Mouse (Mus musculus): ENCODE results near the gene Magi1. TPM values are rescaled to one million over a fixed set of nuclear protein-coding genes. Genes with fewer than 3 reads are reported as not detected.

Magi1 gene
- total and polyA plus RNA-seq, 3 experiments, result not detected

DNA sequence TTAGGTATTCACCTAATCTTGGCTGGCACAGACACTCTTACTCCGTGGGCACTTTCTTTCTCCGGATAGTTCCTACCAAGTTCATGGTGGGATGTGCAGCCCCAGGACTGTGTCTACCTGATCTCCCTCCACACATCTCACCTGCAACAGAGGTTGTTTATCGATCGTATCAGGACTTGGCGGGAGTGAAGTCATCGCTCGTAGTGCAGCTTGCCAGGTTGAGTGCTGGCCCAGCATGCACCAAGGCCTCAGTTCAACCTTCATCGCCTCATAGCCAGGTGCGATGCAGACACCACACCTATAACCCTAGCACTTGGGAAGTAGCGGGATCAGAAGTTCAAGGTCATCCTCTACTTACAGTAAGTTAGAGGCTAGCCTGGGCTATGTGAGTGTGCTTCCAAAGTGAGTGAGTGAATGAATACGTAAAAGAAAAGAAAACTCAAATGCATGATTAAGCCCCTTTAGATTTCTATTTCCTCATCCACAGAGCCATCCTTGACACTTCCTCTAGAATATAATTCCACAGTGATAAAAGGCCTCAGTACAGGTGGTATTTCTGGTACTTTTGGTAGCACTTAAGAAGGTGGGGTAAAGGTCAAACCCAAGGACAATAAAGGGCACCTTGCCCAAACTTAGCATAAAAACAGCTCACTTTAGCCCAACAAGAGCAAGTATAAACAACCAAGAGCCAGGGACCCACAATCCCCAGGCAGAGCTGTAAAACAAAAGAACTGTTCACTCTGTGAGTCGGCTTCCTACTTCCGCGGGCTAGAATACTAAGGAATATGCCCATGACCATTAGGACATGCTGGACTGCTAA lies 103.2 kb downstream of the Magi1 start:
- no peak for DNase-seq (ENCODE audit: extremely low read depth)
- TF ChIP-seq ZNF384 (IDR thresholded peaks at IDR 0.05; ENCODE audit: low read depth, low read length) (no peak), BHLHE40 (IDR thresholded peaks at IDR 0.05; ENCODE audit: low read depth, low read length) (no peak), POLR2A (IDR thresholded peaks at IDR 0.05; ENCODE audit: low read depth, low read length) (no peak), EP300 (IDR thresholded peaks at IDR 0.05; ENCODE audit: low read length) (no peak), NRF1 (IDR thresholded peaks at IDR 0.05; ENCODE audit: low read depth, low read length) (no peak), CTCF (conservative IDR thresholded peaks at IDR 0.05 in 1 of 2, IDR thresholded peaks at IDR 0.05 in 1 of 2; ENCODE audit: low read depth in 2 of 2, low read length in 2 of 2) (no peak), MAX (IDR thresholded peaks at IDR 0.05; ENCODE audit: low read length) (no peak), POLR2AphosphoS2 (IDR thresholded peaks at IDR 0.05; ENCODE audit: low read depth, low read length) (no peak), PAX5 (IDR thresholded peaks at IDR 0.05; ENCODE audit: low read length) (no peak), CHD1 (IDR thresholded peaks at IDR 0.05; ENCODE audit: low read depth, low read length) (no peak), ZKSCAN1 (IDR thresholded peaks at IDR 0.05; ENCODE audit: borderline replicate concordance, low read depth, low read length) (no peak), ETS1 (conservative IDR thresholded peaks at IDR 0.05; ENCODE audit: low read depth, low read length) (no peak), SMC3 (IDR thresholded peaks at IDR 0.05; ENCODE audit: low read depth, low read length) (no peak), SIN3A (IDR thresholded peaks at IDR 0.05; ENCODE audit: low read length) (no peak), MAFK (IDR thresholded peaks at IDR 0.05; ENCODE audit: insufficient replicate concordance, low read length) (no peak), UBTF (IDR thresholded peaks at IDR 0.05; ENCODE audit: low read depth, low read length) (no peak)
- in situ Hi-C loops (cut with MboI; ENCODE audit: low pct_ligation_motif_present, low pct_unique_long_range_greater_than_20kb, low sequenced_read_pairs), result no loop called here

DNA sequence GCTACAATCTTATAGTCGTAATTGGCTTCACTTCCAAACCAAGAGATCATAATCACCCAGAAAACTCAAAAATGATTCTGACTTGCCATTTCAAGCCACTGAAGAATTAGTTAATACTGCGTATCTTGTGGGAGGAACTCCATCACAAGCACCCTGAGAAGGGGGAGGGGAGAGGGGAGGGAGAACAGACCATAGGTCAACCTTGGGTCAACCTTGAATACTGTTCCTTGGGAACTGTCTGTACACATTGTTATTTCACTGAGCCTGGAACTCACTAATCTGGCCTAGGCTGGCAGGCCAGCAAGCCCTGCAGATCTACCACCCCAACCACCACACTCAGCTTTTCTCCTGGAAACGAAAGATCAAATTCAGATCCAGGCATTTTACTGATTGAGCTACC lies 106.2 kb downstream of the Magi1 start:
- DNase-seq (ENCODE audit: extremely low read depth), result no peak
- H3K36me3 ChIP-seq (replicated peaks in 1 of 2; ENCODE audit: control insufficient read depth in 1 of 2, insufficient read depth in 1 of 2, low read length in 1 of 2), result no peaks in the 10 kb centered on the region
- H3K9me3 ChIP-seq (replicated peaks; ENCODE audit: low read length), result peaks cover 64% of the 10 kb centered on the region
- H3K4me3 ChIP-seq (replicated peaks in 1 of 3; ENCODE audit: low read depth in 2 of 3, low read length in 2 of 3, poor library complexity in 1 of 3), result no peak overlapping the region
- dilution Hi-C loops (cut with MboI; ENCODE audit: extremely low pct_ligation_motif_present, extremely low pct_unique_long_range_greater_than_20kb, low sequenced_read_pairs) (no loop called here), in situ Hi-C loops (cut with MboI; ENCODE audit: low pct_ligation_motif_present, low pct_unique_long_range_greater_than_20kb, low sequenced_read_pairs) (no loop called here)
- H3K79me2 ChIP-seq (replicated peaks; ENCODE audit: control insufficient read depth, extremely low read depth, insufficient read depth, poor library complexity, severe bottlenecking), result no peaks in the 10 kb centered on the region
- no peak overlapping the region for H3K4me2 ChIP-seq (ENCODE audit: insufficient read depth, low read depth, poor library complexity, severe bottlenecking)
- TF ChIP-seq ZNF384 (IDR thresholded peaks at IDR 0.05; ENCODE audit: low read depth, low read length) (no peak), IRF4 (IDR thresholded peaks at IDR 0.05; ENCODE audit: low read depth, low read length) (no peak), GABPA (IDR thresholded peaks at IDR 0.05; ENCODE audit: insufficient replicate concordance, low read depth, low read length) (no peak), CHD1 (IDR thresholded peaks at IDR 0.05; ENCODE audit: low read depth, low read length) (no peak), ZC3H11A (IDR thresholded peaks at IDR 0.05; ENCODE audit: low read depth, low read length) (no peak), ZMIZ1 (IDR thresholded peaks at IDR 0.05; ENCODE audit: low read depth, low read length) (no peak), E2F4 (IDR thresholded peaks at IDR 0.05; ENCODE audit: insufficient replicate concordance, low read depth, low read length) (no peak)
- H3K27ac ChIP-seq (ENCODE audit: insufficient read depth, low read depth), result no peak overlapping the region
- no peaks in the 10 kb centered on the region for H3K4me1 ChIP-seq (ENCODE audit: control insufficient read depth in 1 of 2, insufficient read depth in 2 of 2)
- no peak overlapping the region for H3K9ac ChIP-seq (ENCODE audit: insufficient read depth, low read depth)
- no peaks in the 10 kb centered on the region for H3K27me3 ChIP-seq (replicated peaks)

More for the DNA sequence above, 103.2 kb downstream of the Magi1 start:
- H3K4me1 ChIP-seq (ENCODE audit: control insufficient read depth in 1 of 2, insufficient read depth in 2 of 2), result no peaks in the 10 kb centered on the region
- H3K4me3 ChIP-seq (replicated peaks in 1 of 3; ENCODE audit: low read depth in 2 of 3, low read length in 2 of 3, poor library complexity in 1 of 3), result no peak overlapping the region
- H3K9me3 ChIP-seq (replicated peaks; ENCODE audit: low read length), result peaks cover 83% of the 10 kb centered on the region
- H3K36me3 ChIP-seq (replicated peaks in 1 of 2; ENCODE audit: control insufficient read depth in 1 of 2, insufficient read depth in 1 of 2, low read length in 1 of 2), result no peaks in the 10 kb centered on the region
- no peak overlapping the region for H3K9ac ChIP-seq (ENCODE audit: insufficient read depth, low read depth)
- no peak overlapping the region for H3K27ac ChIP-seq (ENCODE audit: insufficient read depth, low read depth)
- no peak overlapping the region for H3K4me2 ChIP-seq (ENCODE audit: insufficient read depth, low read depth, poor library complexity, severe bottlenecking)
- no peaks in the 10 kb centered on the region for H3K27me3 ChIP-seq (replicated peaks)
- no peaks in the 10 kb centered on the region for H3K79me2 ChIP-seq (replicated peaks; ENCODE audit: control insufficient read depth, extremely low read depth, insufficient read depth, poor library complexity, severe bottlenecking)
- dilution Hi-C loops (cut with MboI; ENCODE audit: extremely low pct_ligation_motif_present, extremely low pct_unique_long_range_greater_than_20kb, low sequenced_read_pairs), result no loop called here

All from CH12.LX (cell line).